Mouse (Mus musculus): ENCODE results near the gene Pde4b. TPM values are rescaled to one million over a fixed set of nuclear protein-coding genes. Genes with fewer than 3 reads are reported as not detected.

Gene Pde4b
- polyA plus RNA-seq, 1 experiment, result 6.7 TPM

DNA sequence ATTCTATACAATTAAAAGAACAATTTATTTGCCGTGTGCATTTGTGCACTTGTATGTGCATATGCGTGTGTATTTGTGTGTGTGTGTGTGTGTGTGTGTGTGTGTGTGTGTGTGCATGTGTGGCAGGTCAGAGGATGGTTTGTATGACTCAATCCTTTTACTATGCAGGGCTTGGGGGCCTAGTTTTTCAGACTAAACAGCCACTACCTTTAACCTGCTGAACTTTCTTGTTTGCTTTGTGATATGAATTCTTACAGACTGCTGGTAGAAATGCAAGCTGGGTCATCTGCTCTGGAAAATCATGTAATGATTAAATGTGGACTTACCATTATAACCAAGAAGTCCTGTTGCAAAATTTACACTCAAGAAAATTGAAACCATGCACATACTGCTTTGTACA is 18.0 kb upstream of the Pde4b start:
- no peak for TF ChIP-seq E2F4 (IDR thresholded peaks at IDR 0.05; ENCODE audit: insufficient read depth)
- no peak for TF ChIP-seq MAX (IDR thresholded peaks at IDR 0.05; ENCODE audit: low read depth)
- TF ChIP-seq MYOG (IDR thresholded peaks at IDR 0.05; ENCODE audit: control insufficient read depth in 1 of 3, insufficient read depth in 1 of 3, insufficient read length in 2 of 3, low read depth in 2 of 3), result no peak
- TF ChIP-seq USF1 (IDR thresholded peaks at IDR 0.05; ENCODE audit: low read depth), result no peak
- no peak for TF ChIP-seq SRF (IDR thresholded peaks at IDR 0.05; ENCODE audit: control insufficient read depth, insufficient read length, low read depth)
- TF ChIP-seq REST (IDR thresholded peaks at IDR 0.05; ENCODE audit: insufficient read depth, insufficient read length), result no peak
- no peak for TF ChIP-seq MYOD1 (IDR thresholded peaks at IDR 0.05; ENCODE audit: control insufficient read depth in 1 of 3, insufficient read length in 2 of 3, low read depth in 2 of 3)
- TF ChIP-seq TCF3 (IDR thresholded peaks at IDR 0.05; ENCODE audit: insufficient read length, low read depth), result no peak
- no peak for TF ChIP-seq POLR2A (IDR thresholded peaks at IDR 0.05; ENCODE audit: insufficient read length, low read depth)
- no peak for TF ChIP-seq POLR2AphosphoS2 (IDR thresholded peaks at IDR 0.05; ENCODE audit: insufficient read length, low read depth)
- Histone ChIP-seq H3K36me3 (ENCODE audit: control insufficient read depth, insufficient read depth) (no peaks in the 10 kb centered on the region), H3K4me2 (ENCODE audit: low read depth) (no peak overlapping the region), H3K27me3 (ENCODE audit: control insufficient read depth, insufficient read depth, insufficient read length) (no peaks in the 10 kb centered on the region), H3ac (ENCODE audit: control insufficient read depth, insufficient read length) (no peak overlapping the region), H3K4me3 (no peak overlapping the region), H3K79me2 (ENCODE audit: control insufficient read depth, insufficient read depth) (no peaks in the 10 kb centered on the region)

DNA sequence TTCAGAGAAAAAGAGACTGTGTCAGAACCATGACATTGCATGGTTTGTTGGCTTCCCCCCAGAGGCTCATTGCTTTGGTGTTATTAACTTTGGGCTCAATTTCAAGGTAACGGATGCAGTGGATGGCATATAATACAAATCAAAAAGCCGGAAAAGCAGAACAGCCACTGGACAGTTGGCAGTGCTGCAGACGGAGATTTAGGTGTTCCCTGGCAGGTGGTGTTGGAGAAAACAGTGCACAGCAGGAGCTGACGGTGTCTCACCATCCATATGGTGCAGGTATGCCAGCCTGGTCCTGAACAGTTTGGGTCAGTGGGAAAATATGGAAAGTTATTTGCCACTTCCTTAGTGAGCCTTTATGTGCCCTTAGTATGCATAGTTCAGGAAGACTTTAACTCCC is 1.0 kb upstream of the Pde4b start:
- Histone ChIP-seq H3K36me3 (ENCODE audit: control insufficient read depth, insufficient read depth) (no peaks in the 10 kb centered on the region), H3K4me3 (no peak overlapping the region), H3K4me2 (ENCODE audit: low read depth) (no peak overlapping the region), H3K79me2 (ENCODE audit: control insufficient read depth, insufficient read depth) (no peaks in the 10 kb centered on the region), H3K27me3 (ENCODE audit: control insufficient read depth, insufficient read depth, insufficient read length) (peaks cover 21% of the 10 kb centered on the region), H3ac (ENCODE audit: control insufficient read depth, insufficient read length) (no peak overlapping the region)
- TF ChIP-seq POLR2AphosphoS2 (IDR thresholded peaks at IDR 0.05; ENCODE audit: insufficient read length, low read depth) (no peak), REST (IDR thresholded peaks at IDR 0.05; ENCODE audit: insufficient read depth, insufficient read length) (no peak), TCF3 (IDR thresholded peaks at IDR 0.05; ENCODE audit: insufficient read length, low read depth) (no peak)

DNA sequence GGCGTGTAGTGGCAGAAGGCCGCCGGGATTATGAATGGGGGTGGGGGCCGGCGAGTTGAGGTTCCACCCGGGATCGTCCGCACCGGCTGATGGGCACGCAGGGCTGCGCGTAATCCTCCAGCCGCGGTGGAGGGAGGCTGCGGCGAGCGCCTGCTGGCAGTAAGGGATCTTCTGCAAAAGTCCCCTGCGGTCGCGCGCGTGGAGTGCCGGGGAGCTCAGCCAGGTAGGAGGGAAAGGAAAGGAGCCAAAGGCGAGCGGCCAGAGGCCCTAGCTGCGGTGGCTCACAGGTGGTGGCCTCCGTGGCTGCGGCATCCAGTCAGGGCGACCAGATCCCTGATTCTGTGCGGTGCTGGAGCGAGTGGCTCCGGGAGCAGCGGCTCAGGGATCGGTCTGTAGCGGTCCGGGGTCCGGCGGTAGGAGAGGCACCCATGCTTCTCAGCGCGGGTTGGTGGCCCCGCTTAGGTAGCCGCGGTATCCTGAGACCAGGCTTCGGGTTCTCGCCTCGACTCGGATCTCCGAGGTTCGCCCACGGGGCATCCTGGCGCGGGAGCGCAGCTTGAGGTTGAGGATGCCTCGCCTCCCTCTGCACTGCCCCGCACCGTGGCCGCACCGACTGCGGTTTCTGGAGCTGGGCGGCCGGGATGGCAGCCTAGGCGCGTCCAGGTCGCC is 357 bp downstream of the Pde4b start:
- no peaks in the 10 kb centered on the region for H3K79me2 ChIP-seq (ENCODE audit: control insufficient read depth, insufficient read depth)
- no peaks in the 10 kb centered on the region for H3K36me3 ChIP-seq (ENCODE audit: control insufficient read depth, insufficient read depth)
- no peak overlapping the region for H3K4me3 ChIP-seq
- no peak overlapping the region for H3ac ChIP-seq (ENCODE audit: control insufficient read depth, insufficient read length)
- H3K4me2 ChIP-seq (ENCODE audit: low read depth), result no peak overlapping the region
- TF ChIP-seq MYOG (IDR thresholded peaks at IDR 0.05; ENCODE audit: control insufficient read depth in 1 of 3, insufficient read depth in 1 of 3, insufficient read length in 2 of 3, low read depth in 2 of 3) (no peak), SRF (IDR thresholded peaks at IDR 0.05; ENCODE audit: control insufficient read depth, insufficient read length, low read depth) (no peak), MAX (IDR thresholded peaks at IDR 0.05; ENCODE audit: low read depth) (no peak), TCF3 (IDR thresholded peaks at IDR 0.05; ENCODE audit: insufficient read length, low read depth) (no peak), TCF12 (IDR thresholded peaks at IDR 0.05; ENCODE audit: insufficient read depth, poor library complexity, severe bottlenecking) (no peak), USF1 (IDR thresholded peaks at IDR 0.05; ENCODE audit: low read depth) (no peak), MYOD1 (IDR thresholded peaks at IDR 0.05; ENCODE audit: control insufficient read depth in 1 of 3, insufficient read length in 2 of 3, low read depth in 2 of 3) (no peak), POLR2AphosphoS2 (IDR thresholded peaks at IDR 0.05; ENCODE audit: insufficient read length, low read depth) (no peak), E2F4 (IDR thresholded peaks at IDR 0.05; ENCODE audit: insufficient read depth) (no peak), CEBPB (IDR thresholded peaks at IDR 0.05; ENCODE audit: insufficient read depth, poor library complexity, severe bottlenecking) (no peak), REST (IDR thresholded peaks at IDR 0.05; ENCODE audit: insufficient read depth, insufficient read length) (no peak), POLR2A (IDR thresholded peaks at IDR 0.05; ENCODE audit: insufficient read length, low read depth) (no peak)
- H3K27me3 ChIP-seq (ENCODE audit: control insufficient read depth, insufficient read depth, insufficient read length), result peaks cover 23% of the 10 kb centered on the region

DNA sequence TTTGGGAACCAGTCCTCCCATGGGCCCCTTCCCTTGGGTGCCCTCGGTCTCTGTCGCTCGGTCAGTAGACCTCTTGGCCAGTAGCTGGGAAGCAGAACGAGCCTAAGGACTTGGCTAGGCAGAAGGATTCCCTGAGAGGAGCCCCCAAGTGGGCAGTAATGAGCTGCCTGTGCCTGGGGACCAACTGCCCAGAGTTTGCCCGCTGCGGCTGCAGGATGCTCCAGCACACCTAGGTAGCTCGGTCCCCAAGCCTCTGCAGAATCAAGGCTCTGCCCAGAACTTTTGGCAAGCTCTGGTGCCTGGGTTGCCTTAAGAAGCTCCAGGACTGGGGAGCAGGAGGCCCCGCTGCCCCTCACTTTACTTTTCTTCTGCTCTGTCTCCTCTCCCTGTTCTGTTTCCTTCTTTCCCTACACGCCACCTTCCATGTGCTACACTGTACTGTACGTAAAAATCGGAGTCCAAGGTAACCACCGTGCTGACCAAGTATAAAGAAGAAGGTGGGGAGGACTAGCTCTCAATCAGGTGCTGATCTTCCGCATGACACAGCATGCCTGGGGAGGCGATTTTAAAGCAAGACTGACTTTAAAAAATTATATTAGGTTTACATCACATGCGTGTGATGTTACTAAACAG is 1.0 kb downstream of the Pde4b start:
- TF ChIP-seq MAX (IDR thresholded peaks at IDR 0.05; ENCODE audit: low read depth), result no peak
- TF ChIP-seq MYOD1 (IDR thresholded peaks at IDR 0.05; ENCODE audit: control insufficient read depth in 1 of 3, insufficient read length in 2 of 3, low read depth in 2 of 3), result no peak
- TF ChIP-seq POLR2A (IDR thresholded peaks at IDR 0.05; ENCODE audit: insufficient read length, low read depth), result no peak
- TF ChIP-seq SRF (IDR thresholded peaks at IDR 0.05; ENCODE audit: control insufficient read depth, insufficient read length, low read depth), result no peak
- TF ChIP-seq USF1 (IDR thresholded peaks at IDR 0.05; ENCODE audit: low read depth), result no peak
- TF ChIP-seq POLR2AphosphoS2 (IDR thresholded peaks at IDR 0.05; ENCODE audit: insufficient read length, low read depth), result no peak
- no peak for TF ChIP-seq CEBPB (IDR thresholded peaks at IDR 0.05; ENCODE audit: insufficient read depth, poor library complexity, severe bottlenecking)
- TF ChIP-seq E2F4 (IDR thresholded peaks at IDR 0.05; ENCODE audit: insufficient read depth), result no peak
- no peak for TF ChIP-seq MYOG (IDR thresholded peaks at IDR 0.05; ENCODE audit: control insufficient read depth in 1 of 3, insufficient read depth in 1 of 3, insufficient read length in 2 of 3, low read depth in 2 of 3)
- no peak for TF ChIP-seq TCF3 (IDR thresholded peaks at IDR 0.05; ENCODE audit: insufficient read length, low read depth)
- TF ChIP-seq REST (IDR thresholded peaks at IDR 0.05; ENCODE audit: insufficient read depth, insufficient read length), result no peak
- TF ChIP-seq TCF12 (IDR thresholded peaks at IDR 0.05; ENCODE audit: insufficient read depth, poor library complexity, severe bottlenecking), result no peak
- Histone ChIP-seq H3K79me2 (ENCODE audit: control insufficient read depth, insufficient read depth) (no peaks in the 10 kb centered on the region), H3K36me3 (ENCODE audit: control insufficient read depth, insufficient read depth) (no peaks in the 10 kb centered on the region), H3ac (ENCODE audit: control insufficient read depth, insufficient read length) (no peak overlapping the region), H3K4me3 (no peak overlapping the region), H3K27me3 (ENCODE audit: control insufficient read depth, insufficient read depth, insufficient read length) (peaks cover 25% of the 10 kb centered on the region), H3K4me2 (ENCODE audit: low read depth) (no peak overlapping the region)

Measured in myocyte (in vitro differentiated cells).